Mouse (Mus musculus): ENCODE measurements at regions not wholly inside any gene's neighbourhood (a gene's known extent, or its start where the extent isn't known, plus 50 kb on each side); places are given as distances from the start of the nearest gene placed in this dataset.

GRCm38 (mm10) chr6:123930951-123931350, 77.7 kb upstream of the Vmn2r25 start:
- DNase-seq, result peak; percentile 6

GRCm38 (mm10) chr6:123937930-123938329, 84.7 kb upstream of the Vmn2r25 start:
- no peak for DNase-seq

GRCm38 (mm10) chr6:123961321-123961720, 63.0 kb upstream of the Vmn2r26 start:
- DNase-seq, result no peak

GRCm38 (mm10) chr6:123971180-123971579, 53.2 kb upstream of the Vmn2r26 start:
- DNase-seq, result no peak
